Mouse (Mus musculus) spleen, adult 2 months (tissue): Measurements from ENCODE around the gene Mtap.

ENCODE experiments used
- CTCF ChIP-seq: fragments of 200-500 bp; IDR thresholded peaks from 2 replicates; pipeline ENCODE4 v1.5.1; 2011; ENCODE audit warnings: mild to moderate bottlenecking, inconsistent platforms; ENCODE audit not compliant: insufficient read depth, insufficient read length, insufficient replicate concordance; ENCODE audit errors: extremely low read depth
- POLR2A ChIP-seq: fragments of 200-500 bp; IDR thresholded peaks from 2 replicates; pipeline ENCODE4 v1.6.1; 2011; ENCODE audit warnings: low read depth, low read length, inconsistent platforms

DNA sequence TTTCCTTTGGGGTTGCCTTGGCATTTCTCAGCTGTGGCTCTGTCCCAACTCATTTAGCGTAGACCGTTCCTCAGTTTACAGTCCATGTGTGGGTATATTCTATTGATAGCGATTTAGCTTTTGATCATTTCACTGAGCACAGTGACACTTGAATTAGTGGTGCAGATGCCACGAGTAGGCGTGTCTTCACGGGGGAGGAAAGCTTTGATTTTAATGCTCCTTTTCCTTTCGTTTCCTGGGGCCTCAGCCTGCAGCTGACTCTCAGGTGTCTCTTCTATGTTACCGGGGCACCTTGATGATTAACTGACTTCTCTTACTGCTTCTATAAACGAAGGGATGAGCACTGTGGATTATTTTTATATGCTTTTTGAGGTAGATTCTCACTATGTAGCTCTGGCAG is 32.0 kb downstream of the Mtap start:
- no peak for TF ChIP-seq CTCF
- TF ChIP-seq POLR2A = no peak
